Mouse (Mus musculus): ENCODE data around the gene Cox6a2.

Gene Cox6a2

DNA sequence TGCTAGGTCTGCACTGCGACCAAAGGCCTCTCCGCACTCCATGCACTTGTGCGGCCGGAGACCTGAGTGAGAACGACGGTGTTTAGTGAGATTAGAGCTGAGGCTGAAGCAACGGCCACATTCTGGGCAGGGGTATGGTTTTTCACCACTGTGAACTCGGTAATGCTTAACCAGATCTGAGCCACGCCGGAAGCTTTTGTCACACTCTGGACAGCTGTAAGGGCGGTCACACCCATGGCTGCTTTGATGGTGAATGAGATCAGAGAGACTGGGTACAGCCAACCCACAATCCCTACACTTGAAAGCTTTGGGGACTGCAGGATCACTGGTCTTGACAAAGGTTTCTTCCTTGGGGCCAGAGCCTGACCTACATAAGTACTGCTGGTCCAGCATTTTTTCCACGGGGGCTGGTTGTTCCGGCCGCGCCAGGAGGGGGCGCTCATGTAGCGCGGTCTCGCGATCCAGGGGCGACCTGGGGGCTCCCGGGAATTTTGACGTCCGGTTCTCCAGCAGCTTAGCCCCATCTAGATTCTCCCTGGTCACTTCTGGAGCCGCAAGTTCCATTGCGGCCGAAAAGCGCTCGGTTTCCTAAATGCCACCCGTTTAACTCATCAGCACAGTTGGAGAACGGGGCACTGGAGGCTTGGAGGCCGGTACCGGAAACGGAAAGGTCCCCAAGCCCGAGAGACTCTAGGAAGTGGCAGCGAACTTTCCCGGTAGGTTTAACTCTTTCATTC, 30.8 kb upstream of the Cox6a2 start, which contains the start of gene Armc5:
Gene Armc5, plus strand, starts transcription at position 487 of the 737 bp plus-strand sequence.
- in situ Hi-C loops (cut with MboI; ENCODE audit: unreplicated experiment in 2 of 2) = loop anchor here (10.0 kb wide), 2 partner anchors 462 to 572 kb away; partner anchors contain the start of gene Setd1a (in 1 of the 2)

DNA sequence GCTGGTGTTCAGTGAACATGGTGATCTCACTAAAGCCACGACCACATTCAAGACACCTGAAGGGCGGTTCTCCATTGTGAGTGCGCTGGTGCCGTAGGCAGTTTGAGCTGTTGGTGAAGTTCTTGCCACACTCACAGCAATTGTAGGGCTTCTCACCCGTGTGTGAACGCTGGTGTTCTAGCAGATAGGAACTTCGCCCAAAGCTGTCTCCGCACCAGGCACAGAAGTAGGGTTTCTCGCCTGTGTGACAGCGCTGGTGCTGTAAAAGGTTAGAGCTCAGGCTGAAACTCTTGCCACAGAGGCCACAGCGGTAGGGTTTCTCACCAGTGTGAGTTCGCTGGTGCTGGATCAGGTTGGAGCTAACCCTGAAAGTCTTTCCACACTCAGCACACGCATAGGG, 30.2 kb upstream of the Cox6a2 start:
- in situ Hi-C loops (cut with MboI; ENCODE audit: unreplicated experiment in 2 of 2) = loop anchor here (10.0 kb wide), 2 partner anchors 462 to 572 kb away; partner anchors contain the start of gene Setd1a (in 1 of the 2)

DNA sequence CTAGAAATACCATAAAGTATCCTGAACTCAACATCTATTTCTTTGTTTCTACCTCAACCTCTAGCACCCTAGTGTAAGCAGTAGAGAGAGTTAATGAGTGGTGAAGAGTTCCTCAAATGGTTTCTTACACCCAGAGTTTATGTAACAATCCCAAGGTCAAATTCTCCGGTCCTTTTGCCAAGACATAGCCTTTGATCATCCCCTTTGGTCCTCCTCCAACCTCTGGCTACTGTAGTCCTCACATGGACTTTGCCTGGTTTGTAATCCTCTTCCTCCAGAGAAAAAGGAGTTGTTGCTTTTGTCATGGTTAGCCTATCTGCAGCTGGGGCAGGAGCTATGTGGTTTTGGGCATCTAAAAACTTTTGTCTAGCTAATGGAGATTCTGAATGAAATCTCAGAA, 29.3 kb upstream of the Cox6a2 start:
- in situ Hi-C loops (cut with MboI; ENCODE audit: unreplicated experiment in 2 of 2) = loop anchor here (10.0 kb wide), 2 partner anchors 461 to 571 kb away; partner anchors contain the start of gene Setd1a (in 1 of the 2)

DNA sequence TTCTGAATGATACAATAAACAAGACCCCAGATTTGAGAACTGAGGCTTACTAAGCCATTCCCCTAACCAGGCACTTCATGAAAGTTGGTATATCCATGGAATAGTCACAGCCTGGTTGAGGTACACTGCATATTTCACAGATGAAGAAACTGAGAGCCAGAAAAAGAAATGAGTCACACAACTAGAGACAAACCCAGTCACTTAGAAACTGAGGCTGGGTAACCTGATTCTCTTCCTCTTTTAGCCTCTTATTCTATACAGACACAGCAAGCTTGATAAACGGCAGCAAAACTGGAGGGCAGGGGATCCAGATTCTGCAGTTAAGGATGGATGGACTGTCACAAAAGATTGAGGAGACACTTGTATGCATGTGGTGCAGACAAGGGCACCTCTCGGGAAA, 28.6 kb upstream of the Cox6a2 start:
- in situ Hi-C loops (cut with MboI; ENCODE audit: unreplicated experiment in 2 of 2) = loop anchor here (10.0 kb wide), 2 partner anchors 460 to 570 kb away; partner anchors contain the start of gene Setd1a (in 1 of the 2)

DNA sequence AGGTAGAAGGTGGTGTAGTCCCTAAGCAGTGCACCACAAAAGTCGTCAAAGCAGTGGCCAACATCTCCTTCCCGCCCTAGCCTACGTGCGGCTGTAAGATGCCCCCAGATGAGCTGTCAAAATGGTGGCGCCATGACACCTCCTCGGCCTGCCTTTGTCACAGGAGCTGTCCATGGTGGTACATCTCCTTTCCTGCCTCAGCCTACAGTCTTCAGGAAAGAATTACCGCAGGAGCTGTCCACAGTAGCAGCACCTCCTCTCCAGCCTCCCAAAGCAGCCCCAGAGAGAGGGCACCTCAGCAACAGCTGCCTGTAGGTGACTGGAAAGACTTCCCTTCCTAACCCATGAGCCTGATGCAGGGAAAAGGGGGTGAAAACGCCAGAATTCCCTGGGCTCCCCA, 25.6 kb upstream of the Cox6a2 start:
- in situ Hi-C loops (cut with MboI; ENCODE audit: unreplicated experiment in 2 of 2) = loop anchor here (10.0 kb wide), 2 partner anchors 457 to 567 kb away; partner anchors contain the start of gene Setd1a (in 1 of the 2)

DNA sequence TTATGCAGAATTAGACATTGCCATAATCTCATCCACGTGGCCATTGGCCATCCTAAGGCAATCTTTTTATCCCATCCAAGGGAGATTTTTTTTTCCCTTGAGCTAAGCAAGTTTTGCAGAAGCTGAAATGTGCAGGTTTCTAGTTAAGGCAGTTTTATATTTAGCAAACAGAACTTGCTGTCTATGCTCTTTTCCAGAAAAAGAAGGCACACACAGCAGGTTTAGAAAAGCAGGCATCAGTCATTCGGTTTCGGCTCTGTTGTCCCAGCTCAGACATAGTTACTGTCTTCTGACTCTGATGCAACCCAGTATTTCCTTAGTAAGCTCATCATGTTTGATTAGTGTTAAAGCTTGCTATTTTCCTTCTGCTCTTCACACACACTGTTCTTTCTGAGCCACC, 14.7 kb upstream of the Cox6a2 start:
- in situ Hi-C loops (cut with MboI; ENCODE audit: unreplicated experiment in 2 of 2) = no loop called here

DNA sequence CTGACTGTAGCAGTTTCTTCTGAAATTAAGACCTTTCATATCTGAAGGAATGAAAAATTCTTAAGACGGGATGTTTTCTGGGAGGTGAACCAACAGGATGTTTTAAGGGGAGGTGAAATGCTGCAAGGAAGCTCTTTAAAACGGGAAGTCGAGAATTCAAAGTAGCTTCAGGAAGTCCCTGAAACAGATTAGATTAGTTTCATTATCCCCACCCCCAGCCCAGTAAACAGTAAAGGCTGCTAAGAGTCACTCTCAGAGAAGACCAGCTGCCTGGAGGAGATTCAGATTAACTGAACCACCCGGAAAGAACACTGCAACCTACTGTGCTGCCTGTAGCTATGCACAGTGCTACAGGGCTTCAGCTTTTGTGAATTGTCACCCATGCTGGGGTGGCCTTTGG, 13.8 kb upstream of the Cox6a2 start:
- in situ Hi-C loops (cut with MboI; ENCODE audit: unreplicated experiment in 2 of 2) = no loop called here

DNA sequence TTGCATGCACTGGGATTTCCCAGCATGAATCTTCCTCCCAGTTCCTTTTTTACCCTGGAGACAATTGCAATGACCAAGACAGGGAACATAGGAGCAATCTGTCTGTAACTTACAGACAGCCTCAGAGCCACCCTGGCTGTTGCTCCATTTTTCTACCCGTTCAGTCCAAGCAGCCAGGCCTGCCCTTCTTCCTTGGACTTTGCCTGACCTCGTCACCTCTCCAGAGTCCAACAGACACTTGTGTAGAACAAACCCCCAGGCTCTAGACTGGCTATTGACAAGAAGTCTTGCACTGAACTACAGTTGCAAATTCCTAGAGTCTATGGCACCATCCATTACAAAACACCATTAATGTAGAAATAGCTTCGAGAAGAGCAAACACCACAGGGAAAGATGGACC, 3.6 kb upstream of the Cox6a2 start:
- in situ Hi-C loops (cut with MboI; ENCODE audit: unreplicated experiment in 2 of 2) = loop anchor here (5.0 to 10.0 kb wide), 5 partner anchors 48 to 228 kb away; partner anchors contain the start of gene Itgad (in 1 of the 2)

DNA sequence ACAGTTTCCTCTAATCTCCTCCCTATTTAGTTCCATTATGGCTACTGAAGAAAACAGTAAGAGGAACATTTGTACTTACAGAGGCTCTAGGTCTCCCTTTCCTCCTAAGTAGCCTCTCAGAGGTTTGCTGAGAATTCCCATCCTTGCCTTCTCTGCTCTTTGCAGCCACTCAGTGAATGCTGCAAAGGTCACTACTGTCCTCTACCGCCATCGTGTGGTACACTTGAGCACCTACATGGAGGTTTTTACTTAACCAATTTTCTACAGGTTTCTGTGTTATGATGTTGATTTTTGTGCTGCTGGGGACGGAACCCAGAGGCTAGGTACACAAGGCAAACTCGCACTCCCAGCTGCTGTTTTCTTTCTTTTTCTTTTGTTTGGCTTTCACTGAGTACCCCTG, 2.0 kb upstream of the Cox6a2 start:
- in situ Hi-C loops (cut with MboI; ENCODE audit: unreplicated experiment in 2 of 2) = loop anchor here (5.0 to 10.0 kb wide), 5 partner anchors 46 to 226 kb away; partner anchors contain the start of gene Itgad (in 1 of the 2)

DNA sequence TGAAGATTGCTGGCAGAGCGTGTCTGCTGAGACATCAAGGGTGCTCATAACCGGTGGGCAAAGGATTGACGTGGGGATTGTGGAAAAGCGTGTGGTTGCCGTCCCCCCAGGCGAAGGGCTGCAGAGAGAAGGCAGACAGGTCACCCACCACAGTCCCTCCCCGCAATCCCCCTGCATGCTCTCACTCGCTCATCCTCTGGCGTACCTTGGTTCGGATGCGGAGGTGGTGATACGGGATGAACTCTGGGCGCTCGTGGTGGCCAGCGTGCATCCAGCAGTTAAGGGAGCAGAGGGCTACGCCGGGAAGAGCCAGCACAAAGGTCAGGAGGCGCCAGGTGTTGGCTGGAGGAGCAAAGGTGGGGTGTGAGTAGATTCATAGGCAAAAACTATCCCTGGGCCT, 492 bp downstream of the Cox6a2 start:
- in situ Hi-C loops (cut with MboI; ENCODE audit: unreplicated experiment in 2 of 2) = loop anchor here (5.0 to 10.0 kb wide), 5 partner anchors 43 to 223 kb away; partner anchors contain the start of gene Itgad (in 1 of the 2)

DNA sequence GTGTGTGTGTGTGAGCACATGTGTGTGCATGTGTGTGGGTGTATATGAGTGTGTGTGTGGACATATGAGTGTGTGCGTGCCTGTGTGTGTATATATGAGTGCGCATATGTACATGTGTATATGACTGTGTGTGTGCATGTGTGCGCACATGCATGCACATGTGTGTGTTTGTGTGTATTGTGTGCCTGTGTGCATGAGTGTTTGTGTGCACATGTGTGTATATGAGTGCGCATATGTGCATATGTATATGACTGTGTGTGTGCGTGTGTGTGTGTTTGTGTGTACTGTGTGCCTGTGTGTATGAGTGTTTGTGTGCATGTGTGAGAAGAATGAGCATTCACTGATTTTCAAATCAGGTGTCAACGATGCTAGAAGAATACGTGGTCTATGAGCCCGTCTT, 2.0 kb downstream of the Cox6a2 start:
- in situ Hi-C loops (cut with MboI; ENCODE audit: unreplicated experiment in 2 of 2) = loop anchor here in 1 of 2 experiments (10.0 kb wide), 1 partner anchor 49 kb away; the partner anchor contains the start of gene Itgad

DNA sequence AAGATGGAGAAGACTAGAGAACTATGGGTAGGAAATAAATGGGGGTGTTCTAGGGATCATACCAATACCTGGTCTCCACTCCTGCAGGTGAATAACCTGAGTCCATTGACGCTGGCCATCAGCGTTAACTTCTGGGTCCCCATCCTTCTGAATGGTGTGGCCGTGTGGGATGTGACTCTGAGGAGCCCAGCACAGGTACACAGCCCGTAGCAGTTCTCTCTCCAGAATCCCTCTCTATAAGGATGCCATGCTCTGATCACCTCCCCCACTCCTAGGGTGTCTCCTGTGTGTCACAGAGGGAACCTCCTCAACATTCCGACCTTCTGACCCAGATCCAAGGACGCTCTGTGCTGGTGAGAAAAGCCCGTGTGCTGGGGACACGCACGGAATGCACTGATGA, 3.1 kb downstream of the Cox6a2 start:
- in situ Hi-C loops (cut with MboI; ENCODE audit: unreplicated experiment in 2 of 2) = loop anchor here in 1 of 2 experiments (10.0 kb wide), 1 partner anchor 48 kb away; the partner anchor contains the start of gene Itgad

DNA sequence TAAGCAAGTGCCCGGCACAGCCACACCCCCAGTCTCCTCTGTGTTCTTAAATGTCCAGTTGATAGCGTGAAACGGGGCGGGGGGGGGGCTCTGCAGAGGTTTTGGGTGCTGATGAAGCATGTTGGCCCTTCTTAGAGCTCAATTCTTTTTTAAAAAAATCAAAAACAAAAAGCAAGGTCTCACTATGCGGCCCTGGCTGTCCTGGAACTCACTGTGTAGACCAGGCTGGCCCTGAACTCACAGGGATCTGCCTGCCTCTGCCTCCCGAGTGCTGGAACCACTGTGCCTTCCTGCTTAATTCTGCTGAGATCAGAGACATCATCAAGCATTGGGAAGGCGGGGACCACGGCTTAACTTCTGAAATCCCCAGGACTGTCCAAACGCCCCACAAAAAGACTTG, 4.6 kb downstream of the Cox6a2 start:
- in situ Hi-C loops (cut with MboI; ENCODE audit: unreplicated experiment in 2 of 2) = loop anchor here in 1 of 2 experiments (10.0 kb wide), 1 partner anchor 47 kb away; the partner anchor contains the start of gene Itgad

DNA sequence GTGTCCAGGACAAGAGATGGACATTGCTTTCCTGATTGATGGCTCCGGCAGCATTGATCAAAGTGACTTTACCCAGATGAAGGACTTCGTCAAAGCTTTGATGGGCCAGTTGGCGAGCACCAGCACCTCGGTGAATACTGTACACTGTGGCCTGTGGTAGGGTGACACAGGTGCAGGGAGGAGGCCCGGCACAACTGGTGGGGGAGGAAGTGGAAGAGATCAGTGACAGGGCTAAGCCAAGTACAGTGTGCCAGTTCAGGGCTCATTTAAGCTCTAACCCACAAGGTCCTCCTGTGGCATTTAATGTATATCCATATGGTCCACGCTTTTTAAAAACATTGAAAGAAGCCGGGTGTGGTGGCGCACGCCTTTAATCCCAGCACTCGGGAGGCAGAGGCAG, 24.5 kb downstream of the Cox6a2 start:
- in situ Hi-C loops (cut with MboI; ENCODE audit: unreplicated experiment in 2 of 2) = no loop called here

DNA sequence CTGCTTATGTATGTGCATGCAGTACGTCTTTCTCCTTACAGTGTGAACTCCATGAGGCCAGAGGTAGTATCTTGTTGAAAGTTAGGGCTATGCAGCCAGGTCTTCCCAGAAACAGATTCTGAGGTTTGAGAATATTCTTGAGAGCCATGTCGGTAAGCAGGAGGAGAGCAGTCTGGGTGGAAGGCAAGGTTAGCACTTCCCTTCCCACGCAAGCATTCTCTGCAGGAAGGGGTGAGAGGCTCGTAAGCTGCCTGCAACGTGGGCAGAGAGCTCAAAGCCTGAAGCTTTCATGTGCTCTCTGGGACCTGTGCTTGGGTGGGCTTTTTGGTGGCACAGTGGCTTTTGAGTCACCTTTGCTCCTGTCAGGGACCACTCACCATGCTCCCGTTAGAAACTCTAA, 25.6 kb downstream of the Cox6a2 start:
- in situ Hi-C loops (cut with MboI; ENCODE audit: unreplicated experiment in 2 of 2) = no loop called here

DNA sequence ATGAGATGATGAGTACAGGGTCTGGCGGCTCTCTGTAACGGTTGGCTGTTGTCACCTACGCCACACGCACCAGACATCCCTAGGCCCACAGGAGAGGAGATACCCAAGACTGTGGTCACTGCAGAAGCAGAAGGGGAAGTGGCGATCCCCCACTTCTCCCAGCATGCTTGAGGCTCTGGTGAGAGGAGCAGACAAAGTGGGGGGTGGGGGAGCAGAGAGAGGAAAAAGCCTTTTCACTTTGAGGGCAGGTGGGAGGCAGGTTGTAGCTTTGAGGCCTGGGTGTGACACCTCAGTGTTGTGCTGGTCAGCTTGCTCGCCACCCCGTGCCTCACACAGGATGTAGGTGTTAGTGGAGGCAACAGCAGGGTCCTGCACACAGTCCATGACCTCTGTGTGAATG, 26.1 kb downstream of the Cox6a2 start:
- in situ Hi-C loops (cut with MboI; ENCODE audit: unreplicated experiment in 2 of 2) = no loop called here

DNA sequence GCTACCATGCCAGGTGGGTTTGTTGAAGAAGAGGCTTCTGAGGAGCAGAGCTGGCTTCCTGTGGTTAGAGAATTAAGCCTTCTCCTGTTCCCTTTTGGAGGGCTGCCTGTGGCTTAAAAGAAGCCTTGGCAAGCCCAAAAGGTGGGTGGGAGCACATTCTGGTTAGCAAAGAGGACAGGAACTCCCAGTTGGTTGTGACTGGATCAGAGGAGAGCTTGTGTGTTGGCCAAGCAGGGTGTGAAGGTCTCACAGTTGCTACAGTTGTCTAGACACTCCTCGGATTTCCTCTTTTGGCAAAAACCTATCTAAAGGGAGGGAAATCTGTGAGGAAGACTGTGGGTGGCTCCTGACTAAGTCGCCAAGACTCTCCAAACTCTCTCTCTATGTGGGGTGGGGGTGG, 27.8 kb downstream of the Cox6a2 start:
- in situ Hi-C loops (cut with MboI; ENCODE audit: unreplicated experiment in 2 of 2) = no loop called here

DNA sequence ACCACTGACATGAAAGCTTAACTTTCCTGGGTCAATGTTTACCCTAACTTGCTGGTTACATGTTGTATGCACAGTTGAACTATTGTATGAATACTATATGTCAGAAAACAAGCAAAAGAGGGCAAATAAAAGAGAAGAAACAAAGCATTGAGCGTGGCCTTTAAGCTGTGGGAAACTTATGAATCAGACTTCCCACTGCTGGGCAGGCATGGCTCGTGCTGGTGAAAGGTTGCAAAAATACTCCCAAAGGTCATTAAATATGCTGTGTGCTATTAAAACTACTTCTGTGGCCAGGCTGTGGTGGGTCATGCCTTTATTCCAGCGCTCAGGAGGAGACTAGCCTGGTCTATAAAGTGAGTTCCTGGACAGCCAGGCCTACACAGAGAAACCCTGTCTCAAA, 36.2 kb downstream of the Cox6a2 start:
- in situ Hi-C loops (cut with MboI; ENCODE audit: unreplicated experiment in 2 of 2) = no loop called here

DNA sequence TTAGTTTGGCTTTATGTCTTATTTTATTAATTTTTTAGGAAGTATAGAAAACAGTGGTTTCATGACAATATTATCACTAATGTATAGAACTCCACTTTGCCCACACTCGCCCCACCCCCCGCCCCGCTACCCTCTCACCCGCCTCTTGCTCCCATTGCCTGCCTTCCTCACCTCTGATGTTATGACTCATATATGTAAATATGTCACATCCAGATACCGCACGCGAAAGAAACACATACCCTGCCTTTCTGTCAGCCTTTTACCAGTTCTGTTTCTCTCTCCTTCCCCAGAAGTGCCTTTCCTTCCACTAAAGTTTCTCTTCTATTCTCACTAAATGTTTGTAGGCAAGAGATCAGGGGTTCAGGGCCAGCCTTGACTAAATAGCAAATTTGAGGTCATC, 39.8 kb downstream of the Cox6a2 start:
- in situ Hi-C loops (cut with MboI; ENCODE audit: unreplicated experiment in 2 of 2) = no loop called here

DNA sequence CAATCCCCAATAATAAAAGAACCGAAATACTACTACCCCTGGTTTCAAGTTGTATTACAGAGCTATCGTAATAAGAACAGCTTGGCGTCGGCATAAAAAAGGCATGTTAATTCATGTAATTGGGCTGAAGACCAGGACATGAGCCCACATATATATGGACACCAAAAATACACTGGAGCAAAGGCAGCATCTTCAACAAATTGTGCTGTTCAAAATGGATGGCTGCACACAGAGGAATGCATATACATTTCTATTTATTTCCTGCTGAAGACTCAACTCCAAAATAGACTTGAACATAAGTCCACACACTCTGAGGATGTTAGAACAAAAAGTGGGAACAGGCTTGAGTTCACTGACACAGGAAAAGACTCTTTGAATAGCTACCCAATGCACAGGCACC, 42.2 kb downstream of the Cox6a2 start:
- in situ Hi-C loops (cut with MboI; ENCODE audit: unreplicated experiment in 2 of 2) = loop anchor here in 1 of 2 experiments (5.0 kb wide), 1 partner anchor 43 kb away; the partner anchor contains the start of gene Cox6a2

DNA sequence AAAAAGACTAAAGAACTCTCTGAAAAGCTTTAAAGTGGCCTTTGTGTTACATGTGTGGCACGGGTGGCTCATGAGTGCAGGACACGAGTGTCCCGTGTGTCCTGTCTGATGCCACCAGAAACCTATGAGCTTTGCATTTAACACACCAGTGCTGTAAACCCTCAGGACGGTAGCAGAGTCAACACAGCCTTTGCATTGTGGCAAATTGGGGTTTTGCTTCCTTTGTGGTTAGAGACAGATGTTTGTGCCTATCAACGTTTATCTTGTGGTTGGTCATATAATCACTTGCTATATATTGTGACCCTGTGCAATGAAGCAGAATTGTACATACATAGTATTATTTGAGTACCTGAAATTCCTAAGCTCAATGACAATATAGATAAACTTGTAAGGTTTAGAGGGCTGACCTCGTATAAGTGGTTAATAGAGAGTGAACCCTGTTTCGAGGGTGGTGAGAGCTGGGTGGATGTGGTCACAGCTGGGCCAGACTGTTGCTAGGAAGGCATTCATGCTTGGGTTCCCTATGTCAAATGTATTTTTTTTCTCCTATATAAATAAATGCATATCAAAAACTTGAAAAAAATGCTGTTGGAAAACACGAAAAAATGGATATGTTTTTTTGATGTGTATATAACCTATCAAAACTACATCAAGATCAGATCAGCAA, 47.4 kb downstream of the Cox6a2 start:
- in situ Hi-C loops (cut with MboI; ENCODE audit: unreplicated experiment in 2 of 2) = loop anchor here in 1 of 2 experiments (10.0 kb wide), 1 partner anchor 46 kb away; the partner anchor contains the start of gene Cox6a2

All from v-Abl transformed pro-B cells (cell line).